Mouse (Mus musculus) retina, postnatal 7 days (tissue): Measurements from ENCODE around the gene Camta1.
A peak's percentile ranks its signal among the peaks of the same experiment; 100 is the strongest.

Source experiments
- DNase-seq: peaks from one replicate; pipeline ENCODE4 v3.0.0-alpha.2; 2012; ENCODE audit warnings: low read depth, low spot score

The Camta1 gene

GRCm38 (mm10) chr4:151330983-151331382 lies 530.7 kb downstream of the Camta1 start:
- no peak for DNase-seq

GRCm38 (mm10) chr4:151328071-151328470 lies 533.6 kb downstream of the Camta1 start:
- DNase-seq: no peak

- DNase-seq: no peak
Observed at GRCm38 (mm10) chr4:151326971-151327686, 534.5 kb downstream of the Camta1 start.

GRCm38 (mm10) chr4:151316428-151316827 lies 545.2 kb downstream of the Camta1 start:
- no peak for DNase-seq

- DNase-seq: no peak
Observed at GRCm38 (mm10) chr4:151315726-151316125, 546.0 kb downstream of the Camta1 start.

GRCm38 (mm10) chr4:151310773-151311172 lies 550.9 kb downstream of the Camta1 start:
- DNase-seq: no peak

GRCm38 (mm10) chr4:151310056-151310685 lies 551.5 kb downstream of the Camta1 start:
- no peak for DNase-seq

GRCm38 (mm10) chr4:151306890-151307289 lies 554.8 kb downstream of the Camta1 start:
- no peak for DNase-seq

GRCm38 (mm10) chr4:151306311-151306765 lies 555.3 kb downstream of the Camta1 start:
- DNase-seq: no peak

- no peak for DNase-seq
Observed at GRCm38 (mm10) chr4:151305761-151306160, 555.9 kb downstream of the Camta1 start.

- DNase-seq: no peak
Observed at GRCm38 (mm10) chr4:151303931-151304330, 557.7 kb downstream of the Camta1 start.

- no peak for DNase-seq
Observed at GRCm38 (mm10) chr4:151303436-151303835, 558.2 kb downstream of the Camta1 start.

- peak; percentile 42 for DNase-seq
Observed at GRCm38 (mm10) chr4:151302195-151303126, 559.2 kb downstream of the Camta1 start.

- no peak for DNase-seq
Observed at GRCm38 (mm10) chr4:151301337-151301736, 560.3 kb downstream of the Camta1 start.

GRCm38 (mm10) chr4:151300706-151301105 lies 561.0 kb downstream of the Camta1 start:
- no peak for DNase-seq

- DNase-seq: no peak
Observed at GRCm38 (mm10) chr4:151295515-151296203, 566.0 kb downstream of the Camta1 start.

- no peak for DNase-seq
Observed at GRCm38 (mm10) chr4:151288893-151289585, 572.6 kb downstream of the Camta1 start.

GRCm38 (mm10) chr4:151285905-151286445 lies 575.7 kb downstream of the Camta1 start:
- no peak for DNase-seq

GRCm38 (mm10) chr4:151285432-151285831 lies 576.2 kb downstream of the Camta1 start:
- DNase-seq: no peak

- DNase-seq: peak; percentile 59
Observed at GRCm38 (mm10) chr4:151283092-151283741, 578.5 kb downstream of the Camta1 start.
